Mouse (Mus musculus) brain, adult 2 months (tissue): ENCODE data around the gene Slc25a13.

Experiments
- DNase-seq: peaks from one replicate; pipeline ENCODE4 v3.0.0; 2011; ENCODE audit warnings: low read depth, low spot score

Slc25a13 gene

GRCm38 (mm10) chr6:6168566-6169134 is 48.3 kb downstream of the Slc25a13 start:
- DNase-seq, result no peak

GRCm38 (mm10) chr6:6167339-6168126 is 49.4 kb downstream of the Slc25a13 start:
- no peak for DNase-seq

GRCm38 (mm10) chr6:6162993-6163623 is 53.9 kb downstream of the Slc25a13 start:
- DNase-seq, result no peak

- peak; percentile 64 for DNase-seq
Measured at GRCm38 (mm10) chr6:6162146-6162545, 54.8 kb downstream of the Slc25a13 start.

- peak; percentile 47 for DNase-seq
Measured at GRCm38 (mm10) chr6:6160645-6161426, 56.1 kb downstream of the Slc25a13 start.

GRCm38 (mm10) chr6:6159221-6159859 is 57.6 kb downstream of the Slc25a13 start:
- no peak for DNase-seq

- DNase-seq, result no peak
Measured at GRCm38 (mm10) chr6:6153426-6153825, 63.5 kb downstream of the Slc25a13 start.

- DNase-seq, result no peak
Measured at GRCm38 (mm10) chr6:6150811-6151210, 66.2 kb downstream of the Slc25a13 start.

- DNase-seq, result no peak
Measured at GRCm38 (mm10) chr6:6149751-6150150, 67.2 kb downstream of the Slc25a13 start.

GRCm38 (mm10) chr6:6149329-6149728 is 67.6 kb downstream of the Slc25a13 start:
- DNase-seq, result no peak

GRCm38 (mm10) chr6:6145412-6145811 is 71.6 kb downstream of the Slc25a13 start:
- DNase-seq, result no peak

GRCm38 (mm10) chr6:6143525-6143924 is 73.4 kb downstream of the Slc25a13 start:
- DNase-seq, result no peak

- no peak for DNase-seq
Measured at GRCm38 (mm10) chr6:6140370-6140769, 76.6 kb downstream of the Slc25a13 start.

GRCm38 (mm10) chr6:6139061-6139460 is 77.9 kb downstream of the Slc25a13 start:
- no peak for DNase-seq

- DNase-seq, result no peak
Measured at GRCm38 (mm10) chr6:6136812-6137211, 80.2 kb downstream of the Slc25a13 start.

- no peak for DNase-seq
Measured at GRCm38 (mm10) chr6:6134935-6135334, 82.0 kb downstream of the Slc25a13 start.

GRCm38 (mm10) chr6:6133556-6134050 is 83.4 kb downstream of the Slc25a13 start:
- DNase-seq, result no peak

- no peak for DNase-seq
Measured at GRCm38 (mm10) chr6:6132047-6132446, 84.9 kb downstream of the Slc25a13 start.

- peak; percentile 93 for DNase-seq
Measured at GRCm38 (mm10) chr6:6125620-6126019, 91.4 kb downstream of the Slc25a13 start.

GRCm38 (mm10) chr6:6121904-6122303 is 95.1 kb downstream of the Slc25a13 start:
- no peak for DNase-seq

- no peak for DNase-seq
Measured at GRCm38 (mm10) chr6:6120841-6121240, 96.1 kb downstream of the Slc25a13 start.
